Comparison of ENCODE assay signal across 8 mouse cellular contexts in genomic region chr15:80091121-80091955, GRCm38 (mm10). TPM values are rescaled to one million over a fixed set of nuclear protein-coding genes. Genes with fewer than 3 reads are reported as not detected.
DNase-seq lines count a peak whose midpoint lies in the region; ATAC-seq lines count a peak whose summit lies in the region.

Gene Syngr1, plus strand, starts transcription at chr15:80091334.
Gene Rpl3, minus strand, starts transcription at chr15:80091868.

- H3K36me3 ChIP-seq in forebrain, embryonic 12.5 days (replicated peaks), result no peaks in the 10 kb centered on the region
- no peaks in the 10 kb centered on the region for H3K36me3 ChIP-seq in liver, embryonic 16.5 days (ENCODE audit: control insufficient read depth, insufficient read depth)
- H3K36me3 ChIP-seq in neural tube, embryonic 12.5 days, result no peaks in the 10 kb centered on the region
- no peaks in the 10 kb centered on the region for H3K36me3 ChIP-seq in stomach, embryonic 16.5 days (ENCODE audit: control insufficient read depth, insufficient read depth, low read length)

- WGBS in forebrain, embryonic 12.5 days, result under 1% methylated on average over 83 of the region's 86 CpGs
- WGBS in liver, embryonic 16.5 days (ENCODE audit: insufficient replicate concordance), result 1% methylated on average over 85 of the region's 86 CpGs
- under 1% methylated on average over 86 of the region's 86 CpGs for WGBS in neural tube, embryonic 12.5 days
- WGBS in stomach, embryonic 16.5 days, result 2% methylated on average over 86 of the region's 86 CpGs

- intact Hi-C loops in heart, postnatal 10 days (cut with DNase I), result no loop called here

- peak within 1 kb of the TSS; percentile 89 for H3K4me2 ChIP-seq in forebrain, embryonic 12.5 days
- H3K4me2 ChIP-seq in liver, embryonic 16.5 days (ENCODE audit: low read depth, low read length), result peak within 1 kb of the TSS; percentile 98
- peak within 1 kb of the TSS; percentile 93 for H3K4me2 ChIP-seq in neural tube, embryonic 12.5 days (replicated peaks)
- peak within 1 kb of the TSS; percentile 86 for H3K4me2 ChIP-seq in stomach, embryonic 16.5 days (ENCODE audit: low read depth, low read length)

- H3K27ac ChIP-seq in forebrain, embryonic 12.5 days, result 0 out of 2 replicates have a peak within 1 kb of the TSS, but pooled peaks have one; percentile 31
- peak within 1 kb of the TSS; percentile 40 for H3K27ac ChIP-seq in liver, embryonic 16.5 days (ENCODE audit: low read length)
- no peak within 1 kb of the TSS for H3K27ac ChIP-seq in neural tube, embryonic 12.5 days
- peak within 1 kb of the TSS; percentile 12; the same call in 1 of the 2 replicates for H3K27ac ChIP-seq in stomach, embryonic 16.5 days (ENCODE audit: low read length)

- peaks cover 15% of the 10 kb centered on the region for H3K4me1 ChIP-seq in forebrain, embryonic 12.5 days
- peaks cover 52% of the 10 kb centered on the region for H3K4me1 ChIP-seq in liver, embryonic 16.5 days (ENCODE audit: control insufficient read depth, low read depth, low read length)
- H3K4me1 ChIP-seq in neural tube, embryonic 12.5 days, result peaks cover 17% of the 10 kb centered on the region; the same call in 1 of the 2 replicates
- H3K4me1 ChIP-seq in stomach, embryonic 16.5 days (ENCODE audit: control insufficient read depth, insufficient read depth, low read length), result peaks cover 10% of the 10 kb centered on the region

- peaks cover 35% of the 10 kb centered on the region for H3K27me3 ChIP-seq in forebrain, embryonic 12.5 days
- peaks cover 13% of the 10 kb centered on the region for H3K27me3 ChIP-seq in liver, embryonic 16.5 days (ENCODE audit: control insufficient read depth, insufficient read depth, low read depth, low read length)
- H3K27me3 ChIP-seq in neural tube, embryonic 12.5 days (replicated peaks), result peaks cover 28% of the 10 kb centered on the region
- peaks cover 8% of the 10 kb centered on the region; the same call in 1 of the 2 replicates for H3K27me3 ChIP-seq in stomach, embryonic 16.5 days (ENCODE audit: control insufficient read depth, insufficient read depth, low read length)

- no peaks in the 10 kb centered on the region for H3K9me3 ChIP-seq in forebrain, embryonic 12.5 days
- 0 out of 2 replicates have a peak, but pooled peaks cover 3% of the 10 kb centered on the region for H3K9me3 ChIP-seq in liver, embryonic 16.5 days (replicated peaks; ENCODE audit: control insufficient read depth, low read length)
- no peaks in the 10 kb centered on the region for H3K9me3 ChIP-seq in neural tube, embryonic 12.5 days
- no peaks in the 10 kb centered on the region for H3K9me3 ChIP-seq in stomach, embryonic 16.5 days (replicated peaks; ENCODE audit: control insufficient read depth, low read length)

- H3K9ac ChIP-seq in forebrain, embryonic 12.5 days, result peak within 1 kb of the TSS; percentile 73
- H3K9ac ChIP-seq in liver, embryonic 16.5 days (ENCODE audit: low read depth, low read length), result peak within 1 kb of the TSS; percentile 79
- H3K9ac ChIP-seq in neural tube, embryonic 12.5 days, result peak within 1 kb of the TSS; percentile 78
- H3K9ac ChIP-seq in stomach, embryonic 16.5 days (ENCODE audit: low read length), result peak within 1 kb of the TSS; percentile 79

- DNase-seq in c-Kit-positive CD71-positive TER-119-positive erythroid progenitor cells, embryonic 14.5 days (ENCODE audit: low spot score), result peak; percentile 75
- peak; percentile 80 to 82 for DNase-seq in heart, postnatal 10 days
- peak; percentile 69 to 92 for DNase-seq in kidney, postnatal 36 days

- ATAC-seq in CD4-positive, CD25-positive, alpha-beta regulatory T cell, adult 4 months, result peak; percentile 68
- ATAC-seq in forebrain, embryonic 12.5 days (ENCODE audit: low FRiP score), result peak; percentile 66
- peak; percentile 65 for ATAC-seq in liver, embryonic 16.5 days (ENCODE audit: low read depth)
- ATAC-seq in neural tube, embryonic 12.5 days (ENCODE audit: low FRiP score, low read depth), result peak; percentile 57
- peak; percentile 42; the same call in 1 of the 2 replicates for ATAC-seq in stomach, embryonic 16.5 days (ENCODE audit: insufficient read depth, low FRiP score)

- H3K4me3 ChIP-seq in forebrain, embryonic 12.5 days (replicated peaks), result peak within 1 kb of the TSS; percentile 79
- H3K4me3 ChIP-seq in liver, embryonic 16.5 days (ENCODE audit: low read depth, low read length), result peak within 1 kb of the TSS; percentile 73
- H3K4me3 ChIP-seq in neural tube, embryonic 12.5 days, result peak within 1 kb of the TSS; percentile 71
- H3K4me3 ChIP-seq in stomach, embryonic 16.5 days (replicated peaks; ENCODE audit: low read length), result peak within 1 kb of the TSS; percentile 61

RNA-seq across cellular contexts. Expression of gene Syngr1, which starts in this region (rescaled TPM):
- polyA plus RNA-seq in CD4-positive, CD25-positive, alpha-beta regulatory T cell, adult 4 months (2017; shearing (Covaris generic)), result under 1 TPM; 0.86 to 0.94 TPM
- polyA plus RNA-seq in forebrain, embryonic 12.5 days (2016; fragmentation: Nextera tagmentation; extraction: Ambion mirVana), result 12.1 and 13.9 TPM in 2 replicates
- 10 to 100 TPM; 84.9 to 86.7 TPM for total RNA-seq in heart, postnatal 10 days (2021)
- 11.3 and 12.7 TPM in 2 replicates for polyA plus RNA-seq in liver, embryonic 16.5 days (2015; fragmentation: Nextera tagmentation; extraction: Ambion mirVana)
- polyA plus RNA-seq in neural tube, embryonic 12.5 days (2016; fragmentation: Nextera tagmentation; extraction: Ambion mirVana), result 15.8 and 19.6 TPM in 2 replicates
- 43.1 and 55.2 TPM in 2 replicates for polyA plus RNA-seq in stomach, embryonic 16.5 days (2015; fragmentation: Nextera tagmentation; extraction: Ambion mirVana)

RNA-seq across cellular contexts. Expression of gene Rpl3, which starts in this region (rescaled TPM):
- 1,000 to 10,000 TPM; 3,782 to 4,433 TPM for polyA plus RNA-seq in CD4-positive, CD25-positive, alpha-beta regulatory T cell, adult 4 months (2017; shearing (Covaris generic))
- polyA plus RNA-seq in forebrain, embryonic 12.5 days (2016; fragmentation: Nextera tagmentation; extraction: Ambion mirVana), result 659 and 694 TPM in 2 replicates
- total RNA-seq in heart, postnatal 10 days (2021), result 100 to 1,000 TPM; 486 to 496 TPM
- 481 and 545 TPM in 2 replicates for polyA plus RNA-seq in liver, embryonic 16.5 days (2015; fragmentation: Nextera tagmentation; extraction: Ambion mirVana)
- 652 and 670 TPM in 2 replicates for polyA plus RNA-seq in neural tube, embryonic 12.5 days (2016; fragmentation: Nextera tagmentation; extraction: Ambion mirVana)
- 835 and 1,068 TPM in 2 replicates for polyA plus RNA-seq in stomach, embryonic 16.5 days (2015; fragmentation: Nextera tagmentation; extraction: Ambion mirVana)
